Mouse (Mus musculus): Measurements from ENCODE around the gene Hsd17b12.

GRCm38 (mm10) chr2:94162141-94162540 lies 4.4 kb upstream of the Hsd17b12 start:
- TF ChIP-seq GATA1 (IDR thresholded peaks at IDR 0.05; ENCODE audit: borderline replicate concordance, low read length) (no peak), FLI1 (IDR thresholded peaks at IDR 0.05; ENCODE audit: low read length) (no peak)
